Mouse (Mus musculus) splenic B cell, adult 2 months (primary cell): ENCODE measurements around the gene Nup133.

Source experiments
- DNase-seq: peaks from one replicate; pipeline ENCODE4 v3.0.0-alpha.2; 2011; ENCODE audit warnings: low read depth, low spot score
- H3K27me3 ChIP-seq: 2 replicates; pipeline ENCODE4 v1.6.1; 2012; ENCODE audit warnings: mild to moderate bottlenecking, low read length, moderate library complexity, mixed read lengths; ENCODE audit not compliant: control insufficient read depth, poor library complexity, insufficient read depth, severe bottlenecking
- H3K36me3 ChIP-seq: 2 replicates; pipeline ENCODE4 v1.6.1; 2012; ENCODE audit warnings: mild to moderate bottlenecking, low read length, moderate library complexity, mixed read lengths; ENCODE audit not compliant: control insufficient read depth, poor library complexity, insufficient read depth, severe bottlenecking

Nup133 gene

DNA sequence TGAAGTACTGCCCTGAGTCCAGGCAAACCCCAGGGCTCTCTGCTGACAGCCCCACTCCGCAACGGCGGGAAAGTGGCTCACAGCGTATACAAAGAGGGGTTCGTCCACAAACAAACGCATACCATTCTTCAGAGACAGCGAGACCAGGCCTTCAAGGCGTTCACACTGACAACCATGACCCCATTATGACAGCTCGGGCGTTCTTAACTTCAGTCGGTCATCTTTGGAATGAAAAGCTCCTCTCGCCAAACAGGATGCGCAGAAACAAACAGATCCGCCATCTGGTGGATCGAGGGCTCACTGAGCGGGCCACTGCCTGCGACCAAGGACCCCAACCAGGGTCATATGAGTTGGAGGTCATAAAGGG is 90.5 kb downstream of the Nup133 start:
- no peaks in the 10 kb centered on the region for H3K36me3 ChIP-seq
- H3K27me3 ChIP-seq: no peaks in the 10 kb centered on the region
- no peak for DNase-seq

- Histone ChIP-seq H3K27me3 (no peaks in the 10 kb centered on the region), H3K36me3 (no peaks in the 10 kb centered on the region)
- DNase-seq: no peak
These were observed 91.7 kb downstream of the Nup133 start for GRCm38 (mm10) chr8:123857361-123857760.

DNA sequence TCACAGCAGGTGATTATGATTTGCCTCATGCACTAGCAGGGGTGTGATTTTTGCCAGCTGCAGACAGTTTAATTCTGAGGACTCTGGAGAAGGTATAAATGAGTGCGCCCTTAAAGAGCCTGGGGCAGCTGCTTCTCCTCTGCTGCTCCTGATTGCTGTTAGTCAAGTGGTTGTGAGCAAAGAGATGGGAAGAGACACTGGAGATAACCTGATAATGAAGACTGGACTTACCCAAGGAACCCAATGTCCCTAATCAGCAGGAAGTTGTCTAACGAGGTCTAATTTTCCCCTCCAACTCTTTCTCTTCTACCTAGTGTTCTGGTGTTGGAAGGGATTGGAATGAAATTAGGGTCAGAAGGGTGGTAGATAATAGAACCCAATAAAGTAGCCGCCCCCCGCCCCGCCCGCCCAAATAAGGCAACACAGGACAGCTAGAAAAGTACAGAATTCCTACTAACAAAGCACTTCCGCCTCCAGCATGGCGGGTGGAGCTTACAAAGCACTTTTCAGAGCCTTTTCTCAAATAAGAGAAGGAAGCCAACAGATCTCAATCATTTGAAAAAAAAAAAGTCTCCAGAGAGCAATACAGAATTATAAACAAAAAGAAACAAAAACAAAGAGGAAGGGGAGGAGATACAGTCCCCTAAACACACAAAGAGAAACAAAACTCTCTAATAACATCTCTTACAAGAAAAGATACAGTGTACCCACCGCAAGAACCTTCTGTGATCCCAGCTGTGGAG is 94.2 kb downstream of the Nup133 start:
- no peaks in the 10 kb centered on the region for H3K36me3 ChIP-seq
- no peak for DNase-seq
- no peaks in the 10 kb centered on the region for H3K27me3 ChIP-seq

- H3K27me3 ChIP-seq: no peaks in the 10 kb centered on the region
- DNase-seq: no peak
These were observed 94.8 kb downstream of the Nup133 start for GRCm38 (mm10) chr8:123854252-123854651.

GRCm38 (mm10) chr8:123851590-123851989 is 97.5 kb downstream of the Nup133 start:
- H3K27me3 ChIP-seq: no peaks in the 10 kb centered on the region
- H3K36me3 ChIP-seq: no peaks in the 10 kb centered on the region
- DNase-seq: no peak

More at GRCm38 (mm10) chr8:123854252-123854651, 94.8 kb downstream of the Nup133 start:
- no peaks in the 10 kb centered on the region for H3K36me3 ChIP-seq

DNA sequence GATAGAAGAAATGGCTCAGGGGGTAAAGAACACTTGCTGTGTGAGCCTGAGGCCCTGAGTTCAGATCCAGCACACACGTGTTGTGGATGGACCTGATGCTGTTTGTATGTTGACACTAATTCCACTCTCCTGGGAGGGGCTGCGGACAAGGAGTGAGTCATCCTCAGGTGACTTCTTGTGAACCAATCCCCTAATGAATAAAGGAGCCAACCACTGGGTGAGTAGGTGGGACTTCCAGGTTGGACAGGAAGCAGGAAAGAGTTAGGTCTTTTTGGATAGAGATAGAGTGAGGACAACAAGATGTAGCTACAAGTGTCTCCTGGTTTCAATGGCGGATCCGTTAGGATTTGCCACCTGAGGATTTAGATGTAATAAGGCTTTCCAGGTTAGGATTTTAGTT is 99.7 kb downstream of the Nup133 start:
- no peaks in the 10 kb centered on the region for H3K27me3 ChIP-seq
- DNase-seq: no peak
- no peaks in the 10 kb centered on the region for H3K36me3 ChIP-seq

- no peak for DNase-seq
- Histone ChIP-seq H3K36me3 (no peaks in the 10 kb centered on the region), H3K27me3 (no peaks in the 10 kb centered on the region)
These were observed 101.5 kb downstream of the Nup133 start for GRCm38 (mm10) chr8:123847546-123847945.
